Mouse (Mus musculus): ENCODE measurements around the gene Cdc42se1.

Cdc42se1 gene

DNA sequence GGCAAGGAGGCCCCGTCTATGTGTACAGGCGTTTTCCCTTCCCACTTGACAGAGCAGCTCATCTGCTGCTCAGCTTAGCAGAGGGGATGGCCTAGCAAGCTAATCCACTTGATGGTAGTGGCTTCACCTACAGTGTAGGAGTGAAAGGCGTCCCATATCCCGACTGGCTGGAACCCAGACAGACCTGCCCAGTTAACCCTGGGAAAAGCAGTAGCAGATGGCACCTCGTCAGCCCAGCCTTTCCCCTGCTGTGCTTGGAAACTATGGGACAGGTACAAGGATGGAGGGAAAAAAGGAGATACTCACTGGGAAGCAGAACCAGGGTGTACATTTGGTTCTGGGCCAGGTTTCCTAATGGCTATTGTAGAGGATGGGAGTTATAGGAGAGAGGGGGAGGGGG, 21.8 kb downstream of the Cdc42se1 start:
- no peak for DNase-seq (ENCODE audit: low read depth, low spot score)

DNA sequence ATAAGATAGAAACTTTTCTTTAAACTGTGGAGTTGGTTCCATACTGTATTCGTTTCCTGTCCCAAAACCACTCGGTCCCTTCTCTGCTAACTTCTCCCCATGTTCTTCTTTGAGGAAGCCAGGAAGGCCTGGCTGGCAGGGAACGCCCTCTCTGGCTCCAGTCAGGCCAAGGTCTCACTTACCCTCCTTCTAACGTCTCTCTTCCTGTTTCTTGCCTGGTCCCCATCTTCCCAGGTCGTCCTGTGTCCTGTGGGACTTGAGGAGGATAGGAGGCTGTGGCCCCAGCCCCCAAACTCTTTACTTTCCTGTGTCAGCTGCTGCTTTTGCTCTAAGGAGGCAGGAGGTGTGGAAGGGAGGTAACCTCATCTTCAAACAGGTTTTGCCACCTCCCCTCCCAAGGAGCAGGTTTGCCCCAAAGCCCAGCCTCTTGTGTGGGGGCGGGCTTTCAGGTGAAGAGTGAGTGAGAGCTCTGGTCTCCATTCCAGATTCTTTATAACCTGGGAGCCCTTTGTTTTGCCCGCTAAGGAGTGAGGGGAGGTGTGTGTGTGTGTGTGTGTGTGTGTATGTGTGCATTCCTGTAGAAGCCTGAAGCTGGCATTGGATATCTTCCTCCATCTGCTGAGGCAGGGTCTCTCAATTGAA, 22.4 kb downstream of the Cdc42se1 start, which contains the start of gene Bnipl:
TSS of gene Bnipl (minus strand) at position 411 of the 642 bp plus-strand sequence.
- DNase-seq (ENCODE audit: low read depth, low spot score), result no peak

DNA sequence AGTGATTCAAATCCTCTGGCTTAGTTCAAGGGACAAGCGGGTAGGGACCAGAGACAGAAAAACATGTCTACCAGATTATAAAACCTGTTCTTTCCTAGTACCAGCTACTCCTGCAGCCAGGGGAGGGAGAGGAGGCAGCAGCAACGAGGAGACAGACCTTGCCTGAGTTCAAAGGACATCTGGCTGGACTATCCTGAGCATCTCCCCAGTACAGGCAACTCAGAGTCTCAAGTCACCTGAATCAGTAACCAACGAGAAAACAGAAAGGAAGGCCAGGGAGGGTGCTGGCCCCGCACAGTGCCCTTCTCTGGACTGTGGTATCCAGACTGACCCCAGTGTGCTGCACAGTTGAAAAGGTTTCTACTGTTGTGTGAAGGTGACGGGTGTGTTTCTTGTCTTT, 28.4 kb downstream of the Cdc42se1 start:
- no peak for DNase-seq (ENCODE audit: low read depth, low spot score)

DNA sequence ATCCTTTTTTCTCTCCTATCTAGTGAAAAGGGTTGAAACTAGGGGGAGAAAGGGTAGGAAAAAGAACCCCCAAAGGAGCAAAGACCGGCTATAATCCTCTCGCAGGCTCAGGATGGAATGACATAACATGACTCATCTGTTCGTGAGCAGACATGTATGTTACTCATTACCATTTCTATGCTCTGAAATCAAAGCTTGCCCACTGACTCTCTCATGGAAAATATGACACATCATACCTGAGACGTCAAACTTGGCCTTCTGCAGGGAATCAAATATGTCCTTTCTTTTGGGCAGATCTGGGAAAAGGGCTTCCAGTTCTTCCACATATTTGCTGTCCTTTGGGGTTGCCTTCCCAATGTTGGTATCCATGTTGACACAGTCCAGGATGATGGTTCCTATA, 33.4 kb downstream of the Cdc42se1 start:
- no peak for DNase-seq (ENCODE audit: low read depth, low spot score)

DNA sequence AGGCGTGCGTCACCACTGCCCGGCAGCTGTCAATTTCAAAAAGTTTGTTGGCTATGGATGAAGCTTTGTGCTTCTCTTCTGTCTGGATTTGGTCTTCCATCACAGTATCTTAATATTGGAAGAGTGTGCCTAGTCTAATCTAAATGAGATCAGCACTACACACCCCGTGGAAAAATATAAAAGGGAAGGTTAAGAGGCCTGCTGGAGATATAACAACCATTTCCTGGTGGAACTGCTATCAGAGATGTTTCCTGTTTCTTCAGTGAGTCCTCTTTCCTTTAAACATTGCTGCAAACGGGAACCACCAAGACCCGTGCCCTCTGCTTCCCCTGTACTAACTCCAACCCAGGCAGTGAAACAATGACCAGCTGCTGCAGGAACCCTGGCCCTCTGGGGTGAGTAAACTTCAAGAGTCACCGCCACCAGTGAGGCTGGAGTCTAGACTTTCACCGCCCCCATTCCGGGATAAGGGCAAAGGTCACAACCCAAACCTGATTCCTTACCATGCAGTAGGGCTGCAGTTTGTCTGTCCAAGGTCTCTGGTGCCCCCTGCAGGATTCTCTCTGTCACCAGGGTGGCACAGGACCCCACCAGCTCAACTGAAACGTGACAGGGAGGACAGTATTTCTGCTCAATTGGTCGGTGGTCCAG, 34.7 kb downstream of the Cdc42se1 start:
- no peak for DNase-seq (ENCODE audit: low read depth, low spot score)

DNA sequence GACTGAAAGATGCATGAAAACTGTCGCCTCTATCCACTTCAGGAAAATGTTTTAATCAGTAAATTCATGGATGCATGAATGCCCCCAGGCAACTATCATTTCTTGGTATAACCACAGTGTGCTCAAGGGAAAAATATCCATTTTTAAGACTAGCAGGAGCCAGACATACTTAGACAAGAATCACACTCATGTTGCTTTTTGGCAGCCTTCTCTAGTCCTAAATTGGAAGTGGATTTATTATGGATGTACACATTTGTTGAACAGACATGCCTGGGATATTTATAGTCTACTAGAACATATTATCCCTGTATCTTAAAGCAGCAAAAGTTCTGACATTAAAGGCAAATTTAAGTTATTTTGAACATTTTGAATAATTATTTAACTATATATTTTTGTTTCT, 36.2 kb downstream of the Cdc42se1 start:
- DNase-seq (ENCODE audit: low read depth, low spot score), result no peak

DNA sequence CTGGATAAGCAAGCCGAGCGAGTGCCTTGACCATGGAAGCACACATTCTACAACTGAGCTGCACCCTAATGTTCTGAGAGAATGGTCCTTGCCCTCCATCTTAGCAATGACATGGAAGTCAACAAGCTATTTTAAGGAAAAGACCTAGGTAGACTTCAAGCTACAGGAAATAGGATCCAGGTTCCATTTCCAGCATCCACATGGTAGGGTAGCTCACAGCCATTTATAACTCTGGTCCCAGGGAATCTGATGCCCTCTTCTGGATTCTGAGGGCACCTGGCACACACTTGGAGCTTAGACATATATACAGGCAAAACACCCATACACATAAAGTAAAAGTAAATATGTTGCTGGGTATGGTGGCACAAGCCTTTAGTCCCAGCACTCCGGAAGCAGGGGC, 37.5 kb downstream of the Cdc42se1 start:
- no peak for DNase-seq (ENCODE audit: low read depth, low spot score)

DNA sequence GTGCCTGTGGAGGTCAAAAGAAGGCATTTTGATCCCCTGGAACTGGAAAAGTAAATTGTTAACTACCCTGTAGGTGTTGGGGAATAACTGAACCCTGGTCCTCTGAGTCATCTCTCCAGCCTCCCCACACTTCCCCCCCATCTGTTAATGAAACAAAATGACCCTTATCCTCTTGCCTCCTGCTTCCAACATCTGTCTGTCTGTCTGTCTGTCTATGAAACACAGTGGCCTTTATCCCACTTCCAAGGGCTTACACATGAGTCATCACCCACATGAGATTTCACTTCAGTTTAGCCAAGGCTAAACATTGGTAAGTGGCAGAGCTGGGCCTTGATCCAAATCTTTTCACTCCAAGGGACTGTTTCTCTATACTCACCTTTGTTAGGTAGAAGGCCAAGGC, 39.3 kb downstream of the Cdc42se1 start:
- no peak for DNase-seq (ENCODE audit: low read depth, low spot score)

DNA sequence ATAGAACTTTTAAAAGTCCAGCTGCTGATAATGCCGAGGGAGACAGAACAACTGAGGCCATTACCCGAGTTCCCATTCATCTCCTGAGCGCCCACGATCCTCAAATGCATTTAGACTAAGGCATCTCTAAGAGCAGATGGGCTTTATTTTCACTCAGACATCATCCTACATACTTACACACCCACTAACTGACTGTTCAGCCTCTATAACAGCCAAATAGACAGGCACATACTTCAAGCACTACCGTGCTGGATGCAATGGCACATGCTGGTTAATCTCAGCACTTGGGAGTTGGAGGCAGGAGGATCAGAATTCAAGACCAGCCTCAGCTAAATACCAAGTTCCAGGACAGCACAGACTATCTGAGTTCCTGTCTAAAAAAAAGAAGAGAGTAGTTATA, 41.3 kb downstream of the Cdc42se1 start:
- no peak for DNase-seq (ENCODE audit: low read depth, low spot score)

DNA sequence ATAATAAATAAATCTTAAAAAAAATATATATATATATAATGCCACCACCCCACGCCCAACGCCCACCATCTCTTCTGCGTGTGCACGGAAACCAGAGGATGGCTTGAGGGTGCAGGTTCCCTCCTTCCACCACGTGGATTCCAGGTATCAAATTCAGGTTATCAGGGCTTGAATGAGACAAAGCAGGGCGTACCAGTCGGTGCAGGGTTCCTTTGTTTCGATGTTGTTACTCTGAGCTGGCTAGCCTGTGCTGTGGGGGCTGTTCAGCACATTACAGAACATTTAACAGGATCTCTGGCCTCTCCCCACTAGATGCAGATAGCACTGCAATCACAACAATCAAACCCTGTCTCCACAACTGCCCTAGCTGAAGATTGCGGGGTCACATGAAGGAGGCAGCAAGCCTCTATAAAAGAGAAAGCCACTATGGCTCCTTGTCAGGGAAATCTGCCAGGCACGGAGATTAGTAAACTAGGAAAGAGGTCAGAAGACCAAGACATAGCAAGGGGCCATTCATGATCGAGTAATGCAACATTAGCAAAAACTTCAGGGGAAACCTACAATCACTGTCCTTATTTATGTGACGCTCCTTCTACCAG, 42.3 kb downstream of the Cdc42se1 start:
- DNase-seq (ENCODE audit: low read depth, low spot score), result no peak

DNA sequence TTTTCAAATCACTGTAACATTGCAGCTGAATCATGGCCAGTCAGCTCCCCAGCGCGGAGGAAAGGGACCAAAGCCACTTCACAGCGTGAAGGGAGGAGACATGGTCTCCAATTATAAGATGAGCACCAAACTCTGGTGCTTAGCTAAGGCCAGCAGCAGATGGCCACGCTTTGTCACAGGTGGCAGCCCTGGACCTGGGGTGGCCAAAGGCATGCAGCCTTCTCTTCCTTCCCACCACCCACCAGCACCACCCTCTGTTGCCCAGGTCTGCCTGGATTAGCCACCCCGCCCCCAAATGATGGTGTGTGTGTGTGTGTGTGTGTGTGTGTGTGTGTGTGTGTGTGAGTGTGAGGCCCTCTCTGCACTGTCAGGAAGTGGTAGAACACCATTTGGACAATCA, 44.9 kb downstream of the Cdc42se1 start:
- DNase-seq (ENCODE audit: low read depth, low spot score), result no peak

DNA sequence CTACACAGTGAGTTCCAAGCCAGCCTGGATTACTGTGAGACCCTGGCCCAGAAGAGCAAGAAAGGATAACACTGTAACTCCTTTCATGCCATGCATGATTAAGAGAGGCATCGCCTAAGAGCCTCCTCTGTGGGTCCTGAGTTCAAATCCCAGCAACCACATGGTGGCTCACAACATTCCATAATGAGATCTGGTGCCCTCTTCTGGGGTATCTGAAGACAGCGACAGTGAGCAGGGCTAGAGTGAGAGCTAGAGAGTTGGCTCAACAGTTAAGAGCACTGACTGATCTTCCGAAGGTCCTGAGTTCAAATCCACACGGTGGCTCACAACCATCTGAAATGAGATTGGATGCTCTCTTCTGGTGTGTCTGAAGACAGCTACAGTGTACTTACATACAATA, 45.9 kb downstream of the Cdc42se1 start:
- DNase-seq (ENCODE audit: low read depth, low spot score), result no peak

DNA sequence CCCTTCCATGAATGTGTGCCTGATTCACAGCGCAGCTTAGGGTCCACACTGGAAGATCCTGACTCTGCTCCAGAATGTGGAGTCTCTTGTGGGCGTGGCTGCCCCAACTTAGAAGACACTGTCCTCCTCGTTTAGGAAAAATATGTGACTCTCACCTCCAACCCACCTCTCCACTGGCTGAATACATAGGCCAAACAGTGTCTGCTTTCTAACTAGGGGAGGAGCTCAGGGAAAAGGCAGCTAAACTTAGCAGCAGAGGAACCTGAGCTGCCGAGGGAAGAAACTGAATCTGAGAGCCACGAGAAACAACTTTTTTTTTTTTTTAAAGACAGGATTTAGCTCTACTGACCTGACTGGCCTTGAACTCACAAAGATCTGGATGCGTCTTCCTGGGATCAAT, 46.6 kb downstream of the Cdc42se1 start:
- no peak for DNase-seq (ENCODE audit: low read depth, low spot score)

DNA sequence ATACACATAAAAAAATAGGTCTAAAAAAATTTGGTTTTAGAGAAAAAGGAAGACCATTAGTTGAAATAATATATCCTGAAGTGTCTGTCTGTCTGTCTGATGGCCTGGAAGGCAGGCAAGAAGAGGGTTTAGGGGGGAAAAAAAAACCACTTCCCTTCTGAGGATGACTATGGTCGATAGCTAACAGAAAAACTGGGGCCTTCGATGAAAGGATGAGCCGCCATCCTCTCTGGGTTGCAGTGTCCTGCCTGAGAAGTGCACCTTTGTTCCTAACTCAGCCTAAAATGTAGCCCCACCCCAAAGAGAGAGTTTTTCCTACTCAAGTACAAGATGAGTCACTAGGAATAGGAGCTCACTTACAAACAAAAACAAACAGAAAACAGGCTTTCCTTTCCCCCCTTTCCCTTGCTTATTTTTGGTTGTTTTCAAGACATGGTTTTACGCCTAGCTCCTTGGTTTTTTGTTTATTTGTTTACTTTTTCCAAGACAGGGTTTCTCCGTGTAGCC, 47.9 kb downstream of the Cdc42se1 start:
- no peak for DNase-seq (ENCODE audit: low read depth, low spot score)

DNA sequence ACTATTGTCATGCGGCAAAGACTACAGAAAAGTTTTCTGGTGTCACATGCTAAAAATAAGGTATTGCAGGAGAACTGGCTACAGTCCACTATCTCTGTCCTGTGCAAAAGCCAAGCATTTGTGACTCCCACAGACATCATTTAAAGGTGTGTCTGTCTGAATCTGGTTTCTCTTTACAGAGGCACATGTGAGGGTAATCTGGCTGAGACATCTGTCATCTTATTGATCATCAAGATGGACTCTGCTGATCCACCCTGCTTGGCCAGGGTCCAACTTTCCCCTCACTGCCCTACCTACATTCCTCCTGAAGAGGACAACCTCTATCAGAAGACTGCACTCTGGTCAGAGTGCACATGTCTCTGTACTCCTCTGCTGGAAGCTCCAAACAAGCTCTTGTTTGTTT, 48.6 kb downstream of the Cdc42se1 start:
- DNase-seq (ENCODE audit: low read depth, low spot score), result no peak

DNA sequence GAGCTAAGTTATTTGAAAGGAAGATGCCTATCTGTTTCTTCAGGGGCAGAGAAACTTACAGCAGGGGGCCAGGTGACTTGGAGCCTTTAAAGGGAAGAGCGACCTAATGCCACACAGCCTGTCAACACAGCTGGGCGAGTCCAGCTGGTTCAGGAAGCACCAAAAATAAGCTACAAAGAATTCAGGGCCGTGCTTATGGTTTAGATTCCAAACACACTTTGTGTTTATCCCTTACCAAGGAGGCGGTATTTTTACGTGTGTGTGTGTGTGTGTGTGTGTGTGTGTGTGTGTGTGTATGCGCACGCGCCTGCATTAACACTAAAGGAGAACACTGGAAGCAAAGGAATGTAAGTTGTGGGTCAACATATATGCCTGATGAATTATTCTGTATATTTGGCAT, 52.2 kb downstream of the Cdc42se1 start:
- DNase-seq (ENCODE audit: low read depth, low spot score), result no peak

DNA sequence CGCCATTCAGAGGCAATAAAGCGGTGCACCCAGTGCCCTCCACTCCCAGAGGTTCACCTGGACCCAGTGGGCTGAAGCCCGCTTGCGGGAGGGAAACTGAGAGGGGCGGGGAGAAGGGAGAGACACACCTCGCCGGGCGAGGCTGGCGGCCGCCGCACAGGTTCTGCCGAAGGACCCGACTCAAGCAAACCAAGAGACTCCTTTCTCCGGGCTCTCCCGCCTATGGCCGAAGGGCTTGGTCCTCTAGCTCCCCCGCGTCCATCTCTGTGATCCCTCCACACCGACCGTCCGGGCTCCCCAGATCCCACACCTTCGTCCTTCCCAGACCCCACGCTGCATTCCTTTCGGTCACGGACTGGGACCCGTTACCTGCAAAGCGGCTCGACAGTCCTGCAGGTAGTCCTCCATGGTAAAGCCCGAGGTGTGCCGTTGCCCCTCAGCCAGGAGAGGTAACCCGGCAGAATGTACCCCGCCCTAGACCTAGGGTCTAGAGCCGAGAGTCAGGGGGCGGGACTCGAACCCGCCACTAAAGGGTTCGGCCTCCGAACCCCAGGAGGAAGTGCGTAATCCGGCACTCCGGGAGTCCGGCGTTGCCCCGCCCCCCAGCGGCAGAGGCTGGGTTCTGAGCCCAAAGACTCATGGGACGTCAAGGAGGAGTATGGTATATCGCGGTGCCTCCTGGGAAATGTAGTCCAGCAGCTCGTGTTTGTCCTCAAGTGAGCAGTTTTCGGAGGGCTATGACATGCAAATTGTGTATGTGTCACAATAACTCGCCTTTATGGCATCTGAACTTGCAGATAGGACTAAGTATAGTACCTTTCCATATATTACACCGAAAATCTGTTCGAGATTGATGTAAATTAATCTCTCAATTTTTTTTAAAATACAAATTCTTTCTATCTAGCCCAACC, 52.9 kb downstream of the Cdc42se1 start, which contains the start of the genes Mindy1 and Prune1:
TSS of gene Mindy1 (plus strand) at position 130 of the 911 bp plus-strand sequence.
TSS of gene Prune1 (minus strand) at position 861 of the 911 bp plus-strand sequence.
- peak; percentile 97 for DNase-seq (ENCODE audit: low read depth, low spot score)

DNA sequence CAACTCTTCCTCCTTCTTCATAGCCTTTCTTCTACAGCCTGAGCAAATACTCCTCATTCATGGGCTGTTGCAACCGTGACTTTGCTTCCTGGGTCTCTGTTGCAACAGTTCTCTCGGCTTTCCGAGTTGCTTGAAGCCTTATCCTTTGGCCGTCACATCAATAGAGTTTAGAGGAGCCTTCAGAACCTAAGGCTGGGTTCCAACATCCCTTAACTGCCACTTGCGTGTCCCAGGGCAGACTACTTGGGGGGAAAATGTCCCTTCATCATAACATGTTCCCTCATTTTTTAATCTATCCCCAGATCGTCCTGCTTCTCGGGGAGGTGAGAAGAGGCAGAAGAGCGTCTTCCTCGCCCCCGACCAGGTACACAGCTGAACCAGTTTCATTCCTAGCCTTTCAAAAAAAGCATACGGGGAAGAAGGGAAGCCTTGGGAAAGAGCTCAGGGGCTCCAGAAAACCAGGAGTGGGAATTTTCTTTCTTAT, 53.9 kb downstream of the Cdc42se1 start:
- DNase-seq (ENCODE audit: low read depth, low spot score), result no peak

DNA sequence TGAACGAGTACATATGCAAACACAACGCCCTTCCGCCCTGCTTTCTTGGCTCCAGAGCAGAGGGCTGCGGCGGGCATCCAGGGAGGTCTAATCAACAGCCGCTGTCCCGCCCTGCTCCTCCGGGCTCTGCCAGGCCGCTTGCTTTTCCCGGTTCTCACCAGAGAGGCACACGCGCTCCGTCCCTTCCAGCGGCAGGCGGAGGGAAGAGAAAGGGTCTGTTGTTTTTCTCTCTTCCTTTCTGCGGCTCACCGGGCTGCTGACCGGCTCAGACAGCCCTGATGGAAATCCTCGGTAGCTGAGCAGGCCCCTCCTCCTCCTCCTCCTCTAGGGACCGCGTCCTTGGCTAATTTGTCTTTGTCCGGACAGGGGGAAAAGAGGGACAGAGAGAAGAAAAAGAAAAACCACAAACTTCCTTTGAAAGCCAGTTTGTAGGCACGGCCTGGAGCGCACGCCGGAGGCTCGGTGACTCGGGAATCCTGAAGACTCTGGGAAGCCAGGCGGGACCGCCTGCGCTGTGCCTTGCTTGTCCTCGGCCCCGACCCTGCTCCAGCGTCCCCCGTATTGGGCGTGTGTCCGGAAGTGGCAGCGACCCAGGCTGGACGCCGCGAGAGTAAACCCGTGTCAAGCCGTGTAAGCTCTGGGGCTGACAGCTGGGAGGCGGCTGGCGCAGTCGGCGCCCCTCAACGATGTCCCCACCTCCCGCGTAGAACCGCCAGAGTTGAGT, 54.5 kb downstream of the Cdc42se1 start:
- no peak for DNase-seq (ENCODE audit: low read depth, low spot score)

DNA sequence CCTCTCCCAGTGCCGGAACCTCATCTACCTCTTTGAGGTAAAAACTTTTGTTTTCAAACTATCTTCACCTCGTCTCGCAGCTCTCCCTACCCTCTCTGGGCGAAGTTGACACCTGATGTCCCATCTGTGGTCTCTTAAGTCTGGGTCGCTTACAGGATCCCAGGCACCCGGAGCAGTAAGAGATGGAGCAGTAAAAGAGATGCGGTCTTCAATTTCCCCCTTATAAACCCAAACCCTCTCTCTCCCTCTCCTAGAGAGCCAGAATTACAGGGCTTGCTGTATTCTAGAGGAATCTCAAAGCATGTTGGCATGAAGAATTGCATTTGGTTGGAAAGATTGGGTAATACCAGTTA, 55.0 kb downstream of the Cdc42se1 start:
- no peak for DNase-seq (ENCODE audit: low read depth, low spot score)

DNA sequence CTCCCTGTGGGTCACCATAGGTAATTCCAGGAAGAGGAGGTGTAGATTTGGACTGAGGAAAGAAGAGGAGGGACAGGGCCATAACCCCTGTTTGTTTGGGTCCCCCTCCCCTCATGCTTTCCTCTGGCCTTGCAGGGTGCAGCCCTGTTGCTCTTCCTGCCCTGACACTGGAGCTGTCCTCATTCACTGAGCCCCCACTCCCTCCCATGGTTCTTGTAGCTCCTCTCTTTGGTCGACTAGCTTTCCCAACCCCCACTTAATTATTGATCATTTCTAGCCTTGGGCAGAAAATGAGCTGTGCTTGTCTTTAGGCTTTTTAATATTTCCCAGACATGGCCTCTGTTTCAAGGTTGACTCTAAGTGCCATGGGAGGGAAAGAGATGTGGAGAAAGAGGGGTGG, 55.5 kb downstream of the Cdc42se1 start:
- DNase-seq (ENCODE audit: low read depth, low spot score), result no peak
